Mouse (Mus musculus) E14TG2a.4 (cell line): ENCODE measurements around the gene Fam13a.

Source experiments
- CTCF ChIP-seq: conservative IDR thresholded peaks from 2 replicates; pipeline ENCODE4 v1.5.1; 2014; ENCODE audit warnings: low read length
- NANOG ChIP-seq: IDR thresholded peaks from 2 replicates; pipeline ENCODE4 v1.6.1; 2014; ENCODE audit warnings: borderline replicate concordance, low read length, mixed read lengths

DNA sequence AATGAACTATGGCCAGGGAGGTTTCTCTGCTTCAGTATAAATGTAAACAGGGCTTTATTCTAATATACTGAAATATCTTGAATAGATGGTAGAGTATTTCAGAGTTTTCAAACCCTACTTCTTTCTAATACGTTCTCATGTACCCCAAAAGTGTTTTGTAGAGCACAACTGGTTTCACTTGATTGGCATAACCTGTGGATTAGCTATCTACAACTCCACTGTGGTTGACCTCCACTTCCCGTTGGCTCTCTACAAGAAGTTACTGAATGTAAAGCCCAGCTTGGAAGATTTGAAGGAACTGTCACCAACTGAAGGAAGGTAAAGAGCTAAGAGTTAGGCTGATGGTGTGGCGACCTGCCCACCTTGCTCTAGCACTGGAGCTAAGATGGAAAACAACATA is 134.4 kb downstream of the Fam13a start:
- TF ChIP-seq CTCF = no peak
- TF ChIP-seq NANOG = no peak
